Mouse (Mus musculus): ENCODE measurements around the gene Olfr398. TPM values are rescaled to one million over a fixed set of nuclear protein-coding genes. Genes with fewer than 3 reads are reported as not detected.

Olfr398 gene
- total RNA-seq (2021): not detected
- long read RNA-seq: 0 reads

GRCm38 (mm10) chr11:73990307-73990706 is at the start of gene Olfr398:
Olfr398 (minus strand) TSS chr11:73990407.
- DNase-seq (ENCODE audit: low spot score in 2 of 2): no peak

- peak in 1 of 2 experiments; percentile 7 for DNase-seq (ENCODE audit: low spot score in 2 of 2)
Measured at GRCm38 (mm10) chr11:73993115-73993514, 2.9 kb upstream of the Olfr398 start.

- no peak for DNase-seq (ENCODE audit: low spot score in 2 of 2)
Measured at GRCm38 (mm10) chr11:73960517-73960916, 29.7 kb downstream of the Olfr398 start, which contains the start of gene Olfr397. Olfr397 (plus strand) TSS chr11:73960817.

DNA sequence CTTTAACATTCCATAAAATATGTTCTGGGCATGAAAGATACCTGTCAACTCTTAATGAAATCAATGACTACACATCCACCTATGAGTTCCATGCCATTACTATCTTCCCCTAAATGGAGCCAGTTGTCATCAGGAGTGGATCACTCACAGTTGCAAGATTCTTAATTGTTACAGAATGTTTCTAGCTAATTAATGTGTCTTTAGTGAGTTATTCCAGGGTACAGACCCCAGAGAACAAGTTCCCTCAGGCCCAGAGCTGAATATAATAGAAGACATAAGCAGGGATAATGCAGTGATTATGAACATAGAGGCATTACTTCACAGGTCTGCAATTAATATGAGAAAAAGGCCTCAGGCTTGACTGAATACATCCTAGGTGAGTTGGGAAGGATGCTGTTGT is 53.8 kb downstream of the Olfr398 start, which contains the start of gene Olfr23:
Olfr23 (plus strand) TSS at position 301 of the 400 bp plus-strand sequence.
- DNase-seq (ENCODE audit: low spot score in 2 of 2): no peak

Other genes with a start within 250 kb of the Olfr398 start
- not detected for gene Olfr389, start 209.7 kb downstream of the Olfr398 start, total RNA-seq (2021)
- gene Olfr390, start 207.4 kb downstream of the Olfr398 start, total RNA-seq (2021): not detected
- not detected for gene Olfr391-ps, start 187.4 kb downstream of the Olfr398 start, total RNA-seq (2021)
- not detected for gene Olfr392, start 173.4 kb downstream of the Olfr398 start, total RNA-seq (2021)
- not detected for gene Olfr393, start 139.0 kb downstream of the Olfr398 start, total RNA-seq (2021)
- not detected for gene Olfr394, start 99.6 kb downstream of the Olfr398 start, total RNA-seq (2021)
- gene Olfr395, start 81.1 kb downstream of the Olfr398 start, total RNA-seq (2021): not detected
- gene Olfr23, start 53.7 kb downstream of the Olfr398 start, total RNA-seq (2021): not detected
- gene Olfr397, start 29.6 kb downstream of the Olfr398 start, total RNA-seq (2021): not detected
- not detected for gene Olfr139, start 66.1 kb upstream of the Olfr398 start, total RNA-seq (2021)
- not detected for gene Olfr399, start 66.2 kb upstream of the Olfr398 start, total RNA-seq (2021)
- gene Zfp616, start 79.5 kb upstream of the Olfr398 start, total RNA-seq (2021): not detected
- not detected for gene Olfr401, start 123.3 kb upstream of the Olfr398 start, total RNA-seq (2021)
- not detected for gene Olfr402, start 163.1 kb upstream of the Olfr398 start, total RNA-seq (2021)
- gene Olfr403, start 195.8 kb upstream of the Olfr398 start, total RNA-seq (2021): not detected
- not detected for gene Olfr43, start 221.0 kb upstream of the Olfr398 start, total RNA-seq (2021)

Data from layer of hippocampus, adult 18-20 months (tissue).